Mouse (Mus musculus) kidney, adult 2 months (tissue): ENCODE measurements around the gene Gm20683.

Experiments used
- CTCF ChIP-seq: fragments of 200-500 bp; conservative IDR thresholded peaks from 2 replicates; pipeline ENCODE4 v1.5.1; 2011; ENCODE audit warnings: low read depth, mild to moderate bottlenecking, control low read depth, low read length, moderate library complexity, mixed read lengths; ENCODE audit not compliant: insufficient read depth, insufficient read length
- POLR2A ChIP-seq: fragments of 200-500 bp; IDR thresholded peaks from one replicate; pipeline ENCODE4 v1.6.1; 2011; ENCODE audit warnings: low read depth, low read length, control low read depth

DNA sequence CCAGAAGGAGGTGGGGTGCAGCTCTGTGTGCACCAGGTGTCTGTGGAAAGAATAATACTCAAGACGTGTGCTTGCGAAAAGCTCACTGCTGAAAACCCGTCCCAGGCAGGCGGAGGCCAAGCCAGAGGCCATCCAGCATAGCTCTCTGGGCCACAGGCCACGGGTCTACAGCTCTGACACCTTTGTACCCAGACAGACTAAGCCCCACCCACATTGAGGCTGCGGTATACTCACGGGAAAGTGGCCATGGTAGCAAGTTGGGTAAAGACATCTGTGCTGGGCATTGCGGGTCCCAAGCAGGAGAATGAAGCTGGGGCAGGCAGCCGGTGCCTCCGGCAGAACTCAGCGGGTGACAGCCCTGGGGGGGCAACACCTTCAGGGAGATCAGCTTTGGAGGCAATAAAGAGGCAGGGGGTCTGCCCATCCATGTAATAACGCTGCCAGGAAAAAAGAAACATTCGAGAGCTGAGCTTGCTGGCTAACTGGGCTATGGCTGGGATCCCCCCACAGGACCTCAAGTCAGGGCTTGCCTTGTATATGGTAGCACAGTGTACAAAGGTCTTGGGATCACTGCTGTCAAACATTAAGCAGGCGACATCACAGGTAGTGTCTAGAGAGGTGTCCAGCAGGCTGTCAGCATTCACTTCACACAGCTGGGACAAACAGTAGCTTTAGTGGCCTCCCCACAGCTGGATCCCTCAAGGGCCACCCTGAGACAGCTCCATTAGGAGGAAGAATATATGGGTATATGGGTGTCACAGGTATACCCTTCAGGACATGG is 1.9 kb downstream of the Gm20683 start:
- TF ChIP-seq CTCF, result no peak
- no peak for TF ChIP-seq POLR2A
